Mouse (Mus musculus) right cerebral cortex, adult 18-20 months (tissue): ENCODE data around the gene Dcaf10.
"Not testable (repeated sequence)": the region's sequence is repeated elsewhere in the genome, so short reads cannot be mapped to it uniquely, and the experiment has no call there.

Experiments
- DNase-seq: peaks from one replicate; pipeline ENCODE4 v3.0.0; 2022; ENCODE audit warnings: mixed read lengths

Gene Dcaf10

DNA sequence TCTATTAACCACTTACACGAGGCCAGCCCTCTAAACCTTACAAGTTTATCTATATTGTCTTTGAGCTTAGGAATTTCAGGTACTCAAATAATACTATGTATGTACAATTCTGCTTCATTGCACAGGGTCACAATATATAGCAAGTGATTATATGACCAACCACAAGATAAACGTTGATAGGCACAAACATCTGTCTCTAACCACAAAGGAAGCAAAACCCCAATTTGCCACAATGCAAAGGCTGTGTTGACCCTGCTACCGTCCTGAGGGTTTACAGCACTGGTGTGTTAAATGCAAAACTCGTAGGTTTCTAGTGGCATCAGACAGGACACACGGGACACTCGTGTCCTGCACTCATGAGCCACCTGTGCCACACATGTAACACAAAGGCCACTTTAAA, 54.3 kb downstream of the Dcaf10 start:
- not testable (repeated sequence) for DNase-seq

DNA sequence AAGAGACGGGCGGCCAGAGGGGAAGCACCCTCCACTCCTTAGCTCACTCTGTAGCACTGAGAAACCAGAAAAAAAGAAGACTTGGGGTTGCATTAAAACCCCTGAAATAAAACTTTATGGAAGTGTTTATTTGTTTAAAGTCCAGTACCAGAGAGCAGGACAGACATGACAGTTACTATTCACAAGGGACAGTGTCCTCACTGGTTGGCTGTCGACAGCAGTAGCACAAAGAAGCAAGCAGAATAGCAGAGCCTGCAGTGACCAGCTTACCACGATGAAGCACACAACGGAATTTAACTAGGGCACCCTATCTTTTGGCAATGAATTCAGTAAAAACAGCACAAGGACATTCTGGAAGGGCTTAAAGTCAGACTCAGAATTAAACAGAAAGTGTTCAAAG, 56.4 kb downstream of the Dcaf10 start:
- DNase-seq = not testable (repeated sequence)

DNA sequence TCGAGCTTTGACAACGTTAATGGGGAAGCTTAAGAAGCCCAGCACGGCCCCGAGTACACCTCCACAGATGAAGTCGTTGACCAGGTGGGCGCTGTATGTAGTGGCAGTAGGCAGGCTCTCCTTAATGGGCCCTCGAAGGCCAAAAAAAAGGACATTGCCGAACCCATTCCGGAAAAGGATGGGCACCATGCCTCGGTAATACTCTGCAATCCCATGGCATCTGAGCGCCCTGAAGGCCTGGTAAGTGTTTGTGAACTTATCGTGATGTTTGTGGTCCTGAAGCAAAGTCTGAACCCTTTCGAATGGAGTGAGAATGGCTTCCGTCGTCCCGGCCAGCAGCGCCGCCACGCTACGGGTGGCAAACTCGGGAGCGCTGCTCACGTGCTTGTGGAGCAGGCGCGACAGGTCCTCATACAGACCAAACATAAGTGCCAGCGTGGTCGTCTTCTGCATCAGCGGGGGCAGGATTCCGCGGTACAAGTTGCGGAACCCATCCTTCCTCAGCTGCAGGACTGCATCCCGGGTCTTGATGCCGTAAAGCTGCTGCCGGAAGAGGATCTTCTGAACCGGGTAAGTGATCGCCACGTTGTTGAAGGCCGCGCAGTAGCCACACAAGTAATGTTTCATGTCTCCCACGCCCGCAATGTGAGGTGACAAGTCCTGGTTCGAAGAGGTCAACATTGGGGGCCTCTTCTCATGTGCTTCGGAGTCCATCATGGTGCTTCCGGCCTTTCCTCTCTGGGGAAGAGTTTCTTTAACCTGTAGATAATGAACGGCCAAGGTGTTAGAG, 57.7 kb downstream of the Dcaf10 start:
- no peak for DNase-seq

DNA sequence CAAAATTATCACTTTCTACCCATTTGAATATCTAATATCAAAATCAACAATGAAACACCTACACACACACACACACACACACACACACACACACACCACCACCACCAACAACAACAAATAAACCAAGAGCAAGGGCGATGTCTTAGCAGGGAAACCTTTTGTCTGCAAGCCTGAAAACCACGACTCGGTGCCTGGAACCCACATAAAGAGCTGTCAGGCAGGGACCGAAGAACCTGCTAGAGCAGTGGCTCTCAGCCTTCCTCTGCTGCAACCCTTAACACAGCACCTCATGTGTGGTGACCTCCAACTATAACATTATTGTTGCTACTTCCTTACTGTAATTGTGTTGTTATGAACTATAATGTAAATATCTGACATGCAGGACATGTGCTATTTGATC, 60.4 kb downstream of the Dcaf10 start:
- no peak for DNase-seq

- no peak for DNase-seq
Measured at GRCm38 (mm10) chr4:45402878-45403498, 61.1 kb downstream of the Dcaf10 start.

DNA sequence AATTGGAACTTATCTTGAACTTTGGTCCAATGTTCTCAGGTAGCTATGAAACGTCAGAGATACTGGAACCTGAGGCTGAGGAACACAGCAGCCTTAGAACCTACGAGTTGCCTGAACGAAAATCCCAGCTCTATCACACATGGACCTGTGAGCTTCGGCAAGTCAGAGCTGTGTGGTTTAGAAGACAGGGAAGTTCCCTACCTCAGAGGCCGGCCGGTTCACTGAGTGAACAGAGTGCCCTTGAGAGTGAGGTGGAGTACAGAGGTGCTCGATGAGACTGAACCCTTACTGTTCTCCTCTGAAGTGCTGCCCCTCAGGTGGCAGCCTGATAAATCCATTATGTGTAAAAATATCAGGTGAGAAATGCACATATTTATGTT, 61.6 kb downstream of the Dcaf10 start:
- no peak for DNase-seq

DNA sequence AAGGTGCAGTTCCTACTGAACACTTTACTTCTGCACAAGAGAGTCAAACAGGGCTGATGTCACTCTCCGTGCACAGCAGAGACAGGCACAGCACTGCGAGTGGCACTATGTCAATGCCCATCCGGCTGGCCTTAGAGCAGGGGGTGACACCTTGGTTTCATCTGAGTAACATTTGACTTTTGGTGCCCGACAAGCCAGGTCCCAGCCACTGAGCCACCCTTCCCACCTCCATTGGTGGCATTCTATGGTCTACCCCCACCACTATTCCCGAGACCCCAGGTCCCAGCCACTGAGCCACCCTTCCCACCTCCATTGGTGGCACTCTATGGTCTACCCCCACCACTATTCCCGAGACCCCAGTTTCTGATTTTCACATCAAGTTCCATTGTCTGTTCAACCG, 62.2 kb downstream of the Dcaf10 start:
- no peak for DNase-seq

DNA sequence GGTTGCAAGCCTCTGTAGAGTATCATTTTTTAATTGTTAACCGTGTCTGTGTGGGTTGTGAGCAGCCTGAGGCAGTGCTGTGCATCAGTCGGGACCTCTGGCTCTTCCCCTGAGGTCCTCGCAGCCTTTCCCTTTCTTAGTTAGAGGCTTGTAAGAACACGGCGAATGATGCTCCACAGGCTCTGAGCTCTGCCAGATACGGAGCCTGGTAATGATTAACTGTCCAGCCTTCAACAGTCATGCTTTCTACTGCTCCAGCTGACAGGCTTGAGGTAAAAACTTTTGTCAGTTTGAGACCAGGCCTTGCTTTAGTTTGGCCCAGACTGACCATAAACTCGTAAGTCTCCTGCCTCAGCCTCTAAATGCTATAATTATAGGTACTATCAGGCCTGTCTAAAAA, 63.4 kb downstream of the Dcaf10 start:
- DNase-seq = no peak

- DNase-seq = no peak
Measured at GRCm38 (mm10) chr4:45406397-45406796, 64.5 kb downstream of the Dcaf10 start.

- DNase-seq = no peak
Measured at GRCm38 (mm10) chr4:45407001-45407702, 65.3 kb downstream of the Dcaf10 start.

GRCm38 (mm10) chr4:45407703-45408334, 65.9 kb downstream of the Dcaf10 start:
- no peak for DNase-seq

DNA sequence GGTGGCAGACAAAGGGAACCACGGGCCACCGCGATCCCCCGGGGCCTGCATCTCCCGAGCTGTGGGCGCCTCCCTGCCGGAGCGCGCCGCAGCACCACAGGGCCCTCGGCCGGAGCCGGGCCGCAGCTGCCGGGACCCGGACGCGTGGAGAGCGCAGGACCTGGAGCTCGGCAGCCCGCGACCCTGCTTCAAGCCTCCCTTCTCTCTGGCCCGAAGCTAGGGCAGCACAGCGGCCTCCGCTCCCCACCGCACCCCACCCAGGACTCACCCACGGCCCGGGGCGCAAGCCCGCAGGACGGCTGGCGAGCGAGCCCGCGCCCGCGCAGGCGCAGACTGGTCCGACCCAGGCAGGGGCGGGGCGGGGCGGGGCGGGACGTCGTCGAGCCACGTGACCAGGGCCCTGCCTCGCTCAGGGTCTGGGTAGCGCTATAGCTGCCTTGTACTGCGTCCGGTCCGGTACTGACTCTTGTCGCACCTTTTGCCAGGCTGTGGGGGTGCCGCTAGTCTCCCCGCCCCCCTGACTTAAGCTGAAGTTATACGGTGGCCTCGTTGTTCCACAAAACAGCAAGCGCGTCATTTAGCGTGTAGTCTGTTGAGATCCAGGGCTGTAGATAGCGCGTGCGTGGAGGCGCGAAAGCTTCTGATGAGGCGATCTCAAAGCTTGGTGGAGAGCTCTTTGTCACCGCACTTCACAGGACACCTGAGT, 66.7 kb downstream of the Dcaf10 start, which contains the start of gene Slc25a51:
Slc25a51 (minus strand) TSS at position 340 of the 706 bp plus-strand sequence.
- DNase-seq = peak; percentile 82

DNA sequence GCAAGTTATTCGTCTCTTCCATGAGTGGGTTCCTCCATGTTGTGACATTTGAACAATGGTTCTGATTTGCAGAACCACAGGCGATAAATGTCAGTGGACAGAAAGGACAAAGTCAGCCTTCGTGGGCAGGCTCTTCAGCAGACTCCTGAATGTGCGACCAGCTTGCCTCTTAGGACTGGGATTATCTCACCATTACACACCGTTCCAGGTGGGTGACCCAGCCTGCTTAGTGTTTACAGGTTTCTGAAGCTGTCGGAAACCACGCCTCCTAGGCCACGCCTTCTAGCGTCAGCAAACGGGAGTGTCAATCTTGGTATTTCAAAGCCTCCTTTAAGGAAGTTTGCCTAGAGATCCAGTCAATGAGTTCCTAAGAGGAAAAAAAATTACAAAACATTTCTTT, 67.4 kb downstream of the Dcaf10 start:
- peak; percentile 33 for DNase-seq

GRCm38 (mm10) chr4:45411181-45411790, 69.4 kb downstream of the Dcaf10 start:
- DNase-seq = no peak

GRCm38 (mm10) chr4:45412433-45413192, 70.7 kb downstream of the Dcaf10 start:
- no peak for DNase-seq

DNA sequence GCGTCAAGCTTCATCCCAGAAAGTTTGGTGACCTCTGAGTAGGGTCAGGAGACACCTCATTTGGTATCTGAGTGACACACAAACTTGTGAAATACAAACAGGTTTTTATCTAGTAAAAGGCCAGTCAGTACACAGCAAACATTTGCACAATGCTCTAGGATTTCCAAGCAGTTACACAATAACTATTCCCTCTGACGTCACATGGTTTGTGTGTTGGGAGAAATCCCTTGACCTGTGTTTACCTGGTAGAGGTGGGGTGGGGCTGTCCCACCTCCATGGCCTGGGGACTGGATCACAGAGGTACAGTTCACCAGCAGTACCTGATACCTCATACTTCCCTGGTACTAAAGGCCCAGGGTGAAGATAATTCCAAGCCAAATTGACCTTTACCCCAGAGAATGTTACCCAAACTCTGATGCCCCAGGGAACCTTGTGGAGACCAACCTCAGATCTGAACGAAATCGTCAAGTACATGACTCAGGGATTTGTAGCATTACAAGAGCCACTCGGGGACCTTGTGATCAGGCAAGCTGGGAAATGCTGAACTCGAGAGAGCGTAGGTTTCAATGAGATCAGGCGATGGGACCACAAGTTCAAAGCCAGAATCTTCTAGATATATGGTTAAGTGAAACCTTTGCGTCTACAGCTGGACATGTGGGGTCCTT, 71.9 kb downstream of the Dcaf10 start:
- no peak for DNase-seq

DNA sequence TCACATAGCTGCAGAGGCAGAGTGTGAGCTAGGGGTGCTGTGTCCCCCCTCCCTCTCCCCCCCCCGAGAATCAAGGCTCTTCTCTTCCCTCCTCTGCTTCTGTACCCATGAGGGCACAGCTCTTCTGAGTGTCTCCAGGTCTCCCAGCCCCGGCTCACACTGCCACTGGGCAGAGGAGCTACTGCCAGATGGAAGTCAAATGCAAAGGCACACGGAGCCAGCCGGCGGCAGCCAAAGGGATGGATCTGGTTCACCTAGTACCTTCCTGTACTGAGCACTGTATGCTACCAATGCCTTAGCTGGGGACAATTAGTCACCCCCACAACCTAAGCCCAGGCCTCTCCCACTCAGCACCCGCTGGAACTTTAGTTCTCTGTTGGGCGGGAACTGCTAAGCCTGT, 74.4 kb downstream of the Dcaf10 start:
- DNase-seq = no peak

GRCm38 (mm10) chr4:45418229-45418950, 76.5 kb downstream of the Dcaf10 start:
- DNase-seq = peak; percentile 47

GRCm38 (mm10) chr4:45419051-45419450, 77.2 kb downstream of the Dcaf10 start:
- DNase-seq = no peak

- no peak for DNase-seq
Measured at GRCm38 (mm10) chr4:45420733-45421132, 78.8 kb downstream of the Dcaf10 start.
